Mouse (Mus musculus): ENCODE data around the gene Mpped2. TPM values are rescaled to one million over a fixed set of nuclear protein-coding genes. Genes with fewer than 3 reads are reported as not detected.

The Mpped2 gene
- polyA plus RNA-seq, 1 experiment: not detected

DNA sequence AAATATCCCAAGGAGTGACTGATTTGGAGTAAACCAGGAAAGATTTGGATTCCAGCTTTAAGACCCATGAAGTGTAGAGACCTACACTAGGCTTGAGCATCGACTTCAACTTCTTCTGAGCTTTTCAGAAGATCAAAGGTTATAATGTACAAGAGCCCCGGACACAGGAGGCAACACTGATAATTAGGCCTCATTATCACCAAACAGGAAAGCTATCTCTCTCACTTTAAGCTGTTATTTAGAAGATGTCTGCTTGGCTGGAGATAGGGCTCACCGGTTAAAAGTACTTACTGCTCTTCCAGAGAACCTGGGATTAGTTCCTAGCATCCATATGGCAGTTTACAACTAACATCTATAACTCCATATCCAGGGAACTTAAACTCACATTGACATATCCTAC lies 39.1 kb downstream of the Mpped2 start:
- Histone ChIP-seq H3K36me3 (ENCODE audit: control insufficient read depth, insufficient read depth) (no peaks in the 10 kb centered on the region), H3K27me3 (ENCODE audit: control insufficient read depth, insufficient read depth, insufficient read length) (no peaks in the 10 kb centered on the region), H3K79me3 (ENCODE audit: low read depth) (no peaks in the 10 kb centered on the region), H3ac (ENCODE audit: control insufficient read depth, insufficient read length, low read depth) (no peak overlapping the region), H3K79me2 (ENCODE audit: control insufficient read depth, insufficient read depth) (no peaks in the 10 kb centered on the region), H3K4me3 (ENCODE audit: insufficient read depth, poor library complexity, severe bottlenecking) (no peak overlapping the region)
- TF ChIP-seq MYOD1 (IDR thresholded peaks at IDR 0.05; ENCODE audit: control insufficient read depth, insufficient read length, low read depth) (no peak), USF1 (IDR thresholded peaks at IDR 0.05; ENCODE audit: low read depth) (no peak)

DNA sequence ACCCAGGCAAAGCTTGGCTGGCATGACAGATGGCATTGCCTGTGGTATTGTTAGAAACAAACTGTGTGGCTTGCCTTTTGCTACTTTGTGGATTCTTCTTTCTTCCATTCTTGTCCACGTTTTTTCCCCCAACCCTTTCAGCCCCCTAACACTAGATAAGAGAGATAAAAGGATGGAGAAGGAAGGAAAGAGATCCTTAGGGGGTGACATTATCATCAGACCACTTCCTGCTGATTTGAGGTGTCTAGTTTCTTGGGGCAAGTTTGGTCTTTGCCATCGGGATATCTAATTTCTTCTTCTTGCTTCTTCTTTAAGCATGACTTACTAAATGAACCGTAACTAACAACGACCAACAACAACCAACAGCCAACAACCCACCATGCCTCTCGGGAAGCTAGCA lies 40.3 kb downstream of the Mpped2 start:
- H3ac ChIP-seq (ENCODE audit: control insufficient read depth, insufficient read length, low read depth): no peak overlapping the region
- TF ChIP-seq MAX (IDR thresholded peaks at IDR 0.05): no peak
- TF ChIP-seq FOSL1 (IDR thresholded peaks at IDR 0.05; ENCODE audit: insufficient read depth, low read length, poor library complexity, severe bottlenecking): no peak
- no peak for TF ChIP-seq CTCF (IDR thresholded peaks at IDR 0.05; ENCODE audit: control insufficient read depth, insufficient read depth, insufficient read length)
- no peak for TF ChIP-seq MYOG (IDR thresholded peaks at IDR 0.05; ENCODE audit: control insufficient read depth, extremely low read depth, insufficient read length)
- no peak for TF ChIP-seq MYOD1 (IDR thresholded peaks at IDR 0.05; ENCODE audit: control insufficient read depth, insufficient read length, low read depth)
- TF ChIP-seq USF1 (IDR thresholded peaks at IDR 0.05; ENCODE audit: low read depth): no peak
- no peak for TF ChIP-seq CEBPB (IDR thresholded peaks at IDR 0.05; ENCODE audit: low read depth)
- H3K27me3 ChIP-seq (ENCODE audit: control insufficient read depth, insufficient read depth, insufficient read length): no peaks in the 10 kb centered on the region
- no peaks in the 10 kb centered on the region for H3K79me3 ChIP-seq (ENCODE audit: low read depth)
- no peak overlapping the region for H3K4me3 ChIP-seq (ENCODE audit: insufficient read depth, poor library complexity, severe bottlenecking)
- H3K36me3 ChIP-seq (ENCODE audit: control insufficient read depth, insufficient read depth): no peaks in the 10 kb centered on the region
- H3K79me2 ChIP-seq (ENCODE audit: control insufficient read depth, insufficient read depth): no peaks in the 10 kb centered on the region

DNA sequence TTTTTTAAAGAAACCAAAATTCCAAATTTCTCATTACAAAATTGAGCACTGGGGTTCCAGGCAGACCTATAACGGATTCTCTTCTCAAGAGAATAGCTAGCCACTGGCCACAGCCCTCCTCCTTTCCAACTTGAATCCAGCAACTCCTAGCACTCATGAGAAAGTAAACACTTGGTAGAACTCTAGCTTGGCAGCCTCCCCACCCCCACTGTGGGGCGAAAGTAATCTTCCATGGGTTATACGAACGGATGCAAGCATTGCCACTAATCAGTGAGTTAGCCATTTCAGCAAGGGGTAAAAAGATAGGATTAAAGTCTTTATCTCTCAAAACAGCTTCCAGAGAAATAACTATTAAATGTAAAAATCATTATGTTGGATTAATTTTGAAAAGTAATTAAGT lies 40.9 kb downstream of the Mpped2 start:
- Histone ChIP-seq H3K79me2 (ENCODE audit: control insufficient read depth, insufficient read depth) (no peaks in the 10 kb centered on the region), H3K79me3 (ENCODE audit: low read depth) (no peaks in the 10 kb centered on the region), H3K27me3 (ENCODE audit: control insufficient read depth, insufficient read depth, insufficient read length) (no peaks in the 10 kb centered on the region), H3K36me3 (ENCODE audit: control insufficient read depth, insufficient read depth) (no peaks in the 10 kb centered on the region), H3ac (ENCODE audit: control insufficient read depth, insufficient read length, low read depth) (no peak overlapping the region), H3K4me3 (ENCODE audit: insufficient read depth, poor library complexity, severe bottlenecking) (no peak overlapping the region)
- TF ChIP-seq CTCF (IDR thresholded peaks at IDR 0.05; ENCODE audit: control insufficient read depth, insufficient read depth, insufficient read length) (no peak), MYOD1 (IDR thresholded peaks at IDR 0.05; ENCODE audit: control insufficient read depth, insufficient read length, low read depth) (no peak), USF1 (IDR thresholded peaks at IDR 0.05; ENCODE audit: low read depth) (no peak), MAX (IDR thresholded peaks at IDR 0.05) (no peak), MYOG (IDR thresholded peaks at IDR 0.05; ENCODE audit: control insufficient read depth, extremely low read depth, insufficient read length) (no peak), FOSL1 (IDR thresholded peaks at IDR 0.05; ENCODE audit: insufficient read depth, low read length, poor library complexity, severe bottlenecking) (no peak), CEBPB (IDR thresholded peaks at IDR 0.05; ENCODE audit: low read depth) (no peak)

DNA sequence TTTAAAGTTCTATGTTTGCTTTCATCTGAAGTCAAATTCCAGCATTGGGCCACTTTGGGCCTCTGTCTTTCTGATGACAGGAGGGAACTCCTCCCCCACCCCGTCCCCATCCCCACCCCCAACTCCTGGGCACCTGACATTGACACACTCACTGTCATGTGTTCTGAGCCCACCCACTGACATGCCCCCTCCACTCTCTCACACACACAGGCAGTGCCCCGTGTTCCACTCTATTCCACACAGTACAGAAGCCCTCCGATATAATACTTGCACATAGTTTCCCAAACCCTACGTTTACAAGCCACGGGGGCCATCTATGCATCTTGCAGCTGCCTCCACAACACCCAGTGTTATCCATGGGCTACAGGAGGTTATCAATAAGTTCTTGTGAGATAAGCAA lies 42.1 kb downstream of the Mpped2 start:
- no peaks in the 10 kb centered on the region for H3K79me3 ChIP-seq (ENCODE audit: low read depth)
- H3K27me3 ChIP-seq (ENCODE audit: control insufficient read depth, insufficient read depth, insufficient read length): no peaks in the 10 kb centered on the region
- H3K79me2 ChIP-seq (ENCODE audit: control insufficient read depth, insufficient read depth): no peaks in the 10 kb centered on the region
- H3K4me3 ChIP-seq (ENCODE audit: insufficient read depth, poor library complexity, severe bottlenecking): no peak overlapping the region
- no peak for TF ChIP-seq FOSL1 (IDR thresholded peaks at IDR 0.05; ENCODE audit: insufficient read depth, low read length, poor library complexity, severe bottlenecking)
- H3ac ChIP-seq (ENCODE audit: control insufficient read depth, insufficient read length, low read depth): no peak overlapping the region
- no peaks in the 10 kb centered on the region for H3K36me3 ChIP-seq (ENCODE audit: control insufficient read depth, insufficient read depth)

DNA sequence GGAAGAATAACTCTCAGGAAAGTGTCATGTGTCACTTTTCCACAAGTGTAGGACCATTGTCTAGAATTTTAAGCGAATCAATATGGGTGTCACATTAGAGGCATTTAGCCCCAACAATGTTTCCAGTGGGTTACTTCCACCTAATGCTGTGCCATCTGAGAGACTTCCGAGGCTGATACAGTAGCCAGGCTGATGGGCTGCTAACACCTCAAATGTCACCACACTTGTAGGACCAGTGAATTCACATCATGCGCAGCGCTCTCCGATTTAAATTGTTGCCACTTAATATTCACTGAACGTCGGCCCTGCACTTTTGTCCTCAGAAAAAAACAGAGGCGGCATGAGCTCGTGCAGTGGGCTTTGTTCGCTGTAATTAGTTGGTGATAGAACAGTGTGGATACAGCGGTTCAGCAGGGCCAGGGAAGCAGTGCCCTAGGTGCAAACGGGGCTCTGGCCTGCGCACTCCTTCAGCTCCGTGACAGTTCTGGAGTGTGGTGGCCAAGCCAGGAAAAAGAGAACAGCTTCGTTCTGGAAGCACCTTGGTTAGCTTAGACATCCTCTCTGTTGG lies 42.8 kb downstream of the Mpped2 start:
- no peak for TF ChIP-seq MYOG (IDR thresholded peaks at IDR 0.05; ENCODE audit: control insufficient read depth, extremely low read depth, insufficient read length)
- TF ChIP-seq MYOD1 (IDR thresholded peaks at IDR 0.05; ENCODE audit: control insufficient read depth, insufficient read length, low read depth): no peak
- TF ChIP-seq MAX (IDR thresholded peaks at IDR 0.05): no peak
- TF ChIP-seq FOSL1 (IDR thresholded peaks at IDR 0.05; ENCODE audit: insufficient read depth, low read length, poor library complexity, severe bottlenecking): no peak
- TF ChIP-seq CEBPB (IDR thresholded peaks at IDR 0.05; ENCODE audit: low read depth): no peak
- TF ChIP-seq CTCF (IDR thresholded peaks at IDR 0.05; ENCODE audit: control insufficient read depth, insufficient read depth, insufficient read length): no peak
- TF ChIP-seq USF1 (IDR thresholded peaks at IDR 0.05; ENCODE audit: low read depth): no peak
- no peaks in the 10 kb centered on the region for H3K79me2 ChIP-seq (ENCODE audit: control insufficient read depth, insufficient read depth)
- no peaks in the 10 kb centered on the region for H3K79me3 ChIP-seq (ENCODE audit: low read depth)
- no peaks in the 10 kb centered on the region for H3K36me3 ChIP-seq (ENCODE audit: control insufficient read depth, insufficient read depth)
- H3ac ChIP-seq (ENCODE audit: control insufficient read depth, insufficient read length, low read depth): no peak overlapping the region
- H3K27me3 ChIP-seq (ENCODE audit: control insufficient read depth, insufficient read depth, insufficient read length): no peaks in the 10 kb centered on the region
- no peak overlapping the region for H3K4me3 ChIP-seq (ENCODE audit: insufficient read depth, poor library complexity, severe bottlenecking)

DNA sequence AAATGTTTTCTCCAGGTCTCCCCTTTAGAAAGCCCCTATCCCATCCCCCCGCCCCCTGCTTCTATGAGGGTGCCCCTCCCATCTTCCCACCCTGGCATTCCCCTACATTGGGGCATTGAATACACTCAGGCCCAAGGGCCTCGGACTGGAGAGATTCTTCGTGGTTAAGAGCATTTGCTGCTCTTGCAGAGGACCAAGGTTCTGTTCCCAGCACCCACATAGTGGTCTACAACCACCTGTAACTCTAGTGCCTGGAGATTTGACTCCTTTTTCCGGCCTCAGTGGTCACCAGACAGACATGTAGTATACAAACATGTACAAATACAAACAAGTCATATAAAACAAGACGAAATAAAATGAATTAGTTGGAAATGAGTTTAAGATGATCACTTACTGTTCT lies 45.9 kb downstream of the Mpped2 start:
- no peaks in the 10 kb centered on the region for H3K79me2 ChIP-seq (ENCODE audit: control insufficient read depth, insufficient read depth)
- no peaks in the 10 kb centered on the region for H3K27me3 ChIP-seq (ENCODE audit: control insufficient read depth, insufficient read depth, insufficient read length)
- H3K79me3 ChIP-seq (ENCODE audit: low read depth): no peaks in the 10 kb centered on the region
- no peaks in the 10 kb centered on the region for H3K36me3 ChIP-seq (ENCODE audit: control insufficient read depth, insufficient read depth)
- no peak for TF ChIP-seq MYOD1 (IDR thresholded peaks at IDR 0.05; ENCODE audit: control insufficient read depth, insufficient read length, low read depth)
- no peak for TF ChIP-seq FOSL1 (IDR thresholded peaks at IDR 0.05; ENCODE audit: insufficient read depth, low read length, poor library complexity, severe bottlenecking)
- TF ChIP-seq MYOG (IDR thresholded peaks at IDR 0.05; ENCODE audit: control insufficient read depth, extremely low read depth, insufficient read length): no peak
- no peak for TF ChIP-seq USF1 (IDR thresholded peaks at IDR 0.05; ENCODE audit: low read depth)
- no peak for TF ChIP-seq CEBPB (IDR thresholded peaks at IDR 0.05; ENCODE audit: low read depth)
- no peak for TF ChIP-seq CTCF (IDR thresholded peaks at IDR 0.05; ENCODE audit: control insufficient read depth, insufficient read depth, insufficient read length)
- no peak for TF ChIP-seq MAX (IDR thresholded peaks at IDR 0.05)
- no peak overlapping the region for H3K4me3 ChIP-seq (ENCODE audit: insufficient read depth, poor library complexity, severe bottlenecking)
- H3ac ChIP-seq (ENCODE audit: control insufficient read depth, insufficient read length, low read depth): no peak overlapping the region
